Mouse (Mus musculus) embryonic facial prominence, embryonic 14.5 days (tissue): Measurements from ENCODE around the gene Krt32. TPM values are rescaled to one million over a fixed set of nuclear protein-coding genes. Genes with fewer than 3 reads are reported as not detected.

Source experiments
- ATAC-seq: fragments of 200-750 bp; cut with Nextera tagmentation; 2 replicates; pipeline ENCODE4 v1.8.0; 2017; ENCODE audit warnings: low read depth, moderate number of reproducible peaks, moderate TSS enrichment
- DNase-seq: peaks from one replicate; pipeline ENCODE4 v3.0.0-alpha.2; 2015; ENCODE audit warnings: low spot score
- H3K27ac ChIP-seq: fragments of 300-500 bp; sonication (generic); replicated peaks from 2 replicates; pipeline ENCODE4 v1.5.1; 2014; ENCODE audit warnings: low read depth, mild to moderate bottlenecking, low read length, moderate library complexity
- H3K27me3 ChIP-seq: fragments of 300-500 bp; sonication (generic); replicated peaks from 2 replicates; pipeline ENCODE4 v1.6.1; 2014; ENCODE audit warnings: low read length; ENCODE audit not compliant: control insufficient read depth, insufficient read depth
- H3K36me3 ChIP-seq: fragments of 300-500 bp; sonication (generic); 2 replicates; pipeline ENCODE4 v1.6.1; 2014; ENCODE audit warnings: low read length, mixed read lengths; ENCODE audit not compliant: control insufficient read depth, insufficient read depth
- H3K4me1 ChIP-seq: fragments of 300-500 bp; sonication (generic); 2 replicates; pipeline ENCODE4 v1.6.1; 2014; ENCODE audit warnings: antibody characterized with exemption, low read length; ENCODE audit not compliant: control insufficient read depth, insufficient read depth
- H3K4me2 ChIP-seq: fragments of 300-500 bp; sonication (generic); 2 replicates; pipeline ENCODE4 v1.6.1; 2014; ENCODE audit warnings: low read depth, mild to moderate bottlenecking, low read length, moderate library complexity, mixed read lengths
- H3K4me3 ChIP-seq: fragments of 300-500 bp; sonication (generic); 2 replicates; pipeline ENCODE4 v1.5.1; 2014; ENCODE audit warnings: low read depth, mild to moderate bottlenecking, low read length
- H3K9ac ChIP-seq: fragments of 300-500 bp; sonication (generic); 2 replicates; pipeline ENCODE4 v1.6.1; 2014; ENCODE audit warnings: low read depth, mild to moderate bottlenecking, low read length, moderate library complexity, mixed read lengths
- H3K9me3 ChIP-seq: fragments of 300-500 bp; sonication (generic); 2 replicates; pipeline ENCODE4 v1.6.1; 2016; ENCODE audit warnings: low read length; ENCODE audit not compliant: control insufficient read depth
- WGBS: fragments of 180-500 bp; shearing (Covaris S2); extraction: QIAGEN DNeasy Blood & Tissue Kit; methylation state at CpG from one replicate; pipeline ENCODE4 v1.1.7; 2014; 5-methylcytosine and 5-hydroxymethylcytosine counted together
- polyA plus RNA-seq: library from polyadenylated mRNA; unstranded; fragments of >200 nt; fragmentation: Nextera tagmentation; extraction: Ambion mirVana; gene quantifications from 2 replicates; pipeline ENCODE4 v1.2.1, GENCODE M21; 2014

Krt32 gene
- polyA plus RNA-seq, 1 experiment from 2014 or later = 1.4 TPM

DNA sequence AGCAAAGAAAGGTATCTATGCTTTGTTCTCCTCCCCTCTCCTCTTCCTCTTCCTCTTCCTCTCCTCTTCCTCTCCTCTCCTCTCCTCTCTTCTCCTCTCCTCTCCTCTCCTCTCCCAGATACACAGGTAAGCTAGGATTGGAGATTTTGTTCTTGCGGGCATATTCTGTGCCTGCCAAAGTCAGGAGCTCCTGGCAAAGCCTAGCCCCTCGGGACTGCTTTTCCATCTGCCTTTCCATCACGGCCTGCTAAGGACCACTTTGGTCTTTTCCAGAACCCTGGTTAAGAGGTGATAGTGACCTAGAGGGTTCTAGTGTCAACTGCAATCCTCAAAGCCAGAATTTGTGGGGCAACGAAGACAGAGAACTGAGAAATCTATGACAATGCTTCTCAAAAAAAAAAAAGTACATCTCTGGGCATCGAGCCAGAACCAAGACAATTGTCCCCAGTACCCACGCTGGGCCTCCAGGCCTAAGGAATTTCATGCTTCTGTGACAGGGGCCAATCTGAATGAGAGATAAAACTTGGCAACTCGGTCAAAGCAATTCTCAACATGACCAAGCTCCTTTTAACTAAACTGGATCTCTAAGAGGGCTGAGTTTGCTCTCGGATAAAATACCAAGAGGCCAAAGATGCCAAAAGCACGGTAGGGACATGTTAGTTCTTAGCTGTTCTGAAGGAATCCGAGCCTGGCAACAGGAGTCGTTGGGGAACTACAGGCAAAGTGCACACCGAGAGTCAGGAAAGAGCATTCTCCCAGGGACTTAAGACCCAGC, 21.6 kb downstream of the Krt32 start:
- no peaks in the 10 kb centered on the region for H3K9me3 ChIP-seq
- no peaks in the 10 kb centered on the region for H3K4me1 ChIP-seq
- H3K4me2 ChIP-seq = no peak overlapping the region
- H3K27ac ChIP-seq = no peak overlapping the region
- H3K9ac ChIP-seq = no peak overlapping the region
- no peak for ATAC-seq
- DNase-seq = peak; percentile 65
- H3K27me3 ChIP-seq = no peaks in the 10 kb centered on the region
- no peaks in the 10 kb centered on the region for H3K36me3 ChIP-seq
- no peak overlapping the region for H3K4me3 ChIP-seq
- 66% methylated on average over 12 of the region's 12 CpGs for WGBS

DNA sequence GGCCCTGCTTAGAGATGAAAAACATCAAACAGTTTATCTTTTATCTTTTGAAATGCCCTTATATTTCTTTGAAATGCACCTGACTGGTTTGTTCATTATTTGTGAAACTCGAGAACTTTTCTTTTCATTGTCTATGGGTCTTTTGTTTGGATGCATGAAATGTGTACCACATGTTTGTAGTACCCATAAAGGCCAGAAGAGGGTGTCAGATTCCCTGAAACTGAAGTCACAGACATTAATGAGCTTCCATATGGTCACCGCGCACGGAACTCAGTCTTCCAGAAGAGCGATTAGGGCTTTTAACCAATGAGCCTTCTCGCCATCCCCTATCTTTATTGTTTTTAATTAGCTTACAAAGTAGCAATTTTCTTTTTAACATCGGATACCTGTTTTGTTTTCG, 29.2 kb downstream of the Krt32 start:
- no peak overlapping the region for H3K9ac ChIP-seq
- H3K9me3 ChIP-seq = no peaks in the 10 kb centered on the region
- no peaks in the 10 kb centered on the region for H3K4me1 ChIP-seq
- ATAC-seq (no peak), DNase-seq (no peak)
- 78% methylated on average over 8 of the region's 8 CpGs for WGBS
- H3K27ac ChIP-seq = no peak overlapping the region
- H3K36me3 ChIP-seq = no peaks in the 10 kb centered on the region
- H3K27me3 ChIP-seq = no peaks in the 10 kb centered on the region
- H3K4me2 ChIP-seq = no peak overlapping the region
- H3K4me3 ChIP-seq = no peak overlapping the region

DNA sequence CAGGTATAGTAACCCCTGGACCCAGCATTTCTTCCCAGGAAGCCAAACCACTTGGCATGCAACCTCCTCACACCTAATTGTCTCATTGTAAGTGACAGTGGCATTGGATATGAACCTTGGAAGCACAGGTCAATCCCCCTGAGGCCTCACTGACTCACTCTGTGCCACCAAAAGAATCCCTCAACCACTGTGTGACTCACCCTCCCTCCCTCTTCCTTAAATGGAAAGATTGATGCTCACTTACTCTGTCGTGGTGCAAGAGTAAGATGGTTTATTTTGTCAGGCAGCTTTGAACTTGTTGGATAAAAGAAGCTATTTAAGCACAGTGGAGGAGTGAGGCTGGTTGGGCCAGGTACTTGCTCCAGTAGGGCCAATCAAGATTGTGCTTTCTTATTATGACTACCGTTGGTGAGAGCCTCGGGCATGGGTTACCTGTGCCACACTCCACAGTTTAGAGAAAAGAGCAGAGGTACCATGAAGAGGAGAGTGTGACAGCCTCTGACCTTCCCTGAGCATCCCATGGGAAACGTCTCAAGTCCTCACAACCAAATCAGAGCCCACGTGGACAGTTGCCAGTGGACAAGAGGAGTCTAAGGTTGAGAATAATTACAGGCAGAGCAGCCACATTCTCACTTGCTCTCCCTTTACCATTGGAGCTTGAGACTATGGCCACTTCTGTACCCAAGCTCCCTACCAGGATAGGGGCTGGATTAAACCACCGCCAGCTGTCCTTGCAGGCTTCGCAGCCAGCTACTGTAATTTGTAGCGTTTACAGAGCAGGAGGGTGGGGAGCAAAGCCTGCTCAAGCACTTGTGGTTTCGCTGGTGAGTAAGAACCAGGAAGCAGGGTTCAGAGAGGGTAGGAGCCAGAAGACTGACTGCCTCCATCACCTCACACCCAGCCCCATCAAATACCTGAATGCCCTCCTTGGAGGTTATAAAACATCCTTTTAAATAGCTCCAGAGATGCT, 32.1 kb downstream of the Krt32 start:
- Histone ChIP-seq H3K4me2 (no peak overlapping the region), H3K4me1 (no peaks in the 10 kb centered on the region), H3K4me3 (no peak overlapping the region), H3K27ac (no peak overlapping the region), H3K27me3 (no peaks in the 10 kb centered on the region), H3K36me3 (no peaks in the 10 kb centered on the region), H3K9ac (no peak overlapping the region), H3K9me3 (no peaks in the 10 kb centered on the region)
- whole genome bisulfite sequencing = 64% methylated on average over 9 of the region's 9 CpGs
- peak; percentile 19 for DNase-seq
- no peak for ATAC-seq

DNA sequence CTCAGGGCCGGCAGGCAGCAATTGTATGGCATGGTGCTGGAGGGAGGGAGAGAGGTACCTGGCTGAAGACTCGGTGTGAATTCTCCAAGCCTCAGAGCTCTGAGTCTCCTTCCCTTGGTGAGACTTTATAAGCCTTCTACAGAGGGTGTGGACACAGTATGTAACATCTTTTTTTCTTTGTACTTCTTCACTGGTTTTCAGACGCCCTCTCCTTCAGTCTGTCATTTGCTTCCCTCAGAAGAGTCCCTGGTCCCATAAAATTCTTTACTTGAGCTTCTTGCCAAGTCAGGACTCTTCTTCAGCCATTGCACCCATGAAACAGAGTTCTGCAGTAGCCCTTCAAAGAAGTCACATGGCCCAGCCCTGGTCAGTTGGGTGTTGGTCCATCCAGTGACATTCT, 37.6 kb downstream of the Krt32 start, which contains the start of gene Krt31:
Gene Krt31, minus strand, starts transcription at position 101 of the 400 bp plus-strand sequence.
- Histone ChIP-seq H3K9me3 (no peaks in the 10 kb centered on the region), H3K36me3 (no peaks in the 10 kb centered on the region), H3K4me2 (no peak within 1 kb of the TSS), H3K27me3 (no peaks in the 10 kb centered on the region), H3K27ac (no peak within 1 kb of the TSS), H3K4me1 (no peaks in the 10 kb centered on the region), H3K9ac (no peak within 1 kb of the TSS), H3K4me3 (no peak within 1 kb of the TSS)
- no peak for DNase-seq
- WGBS = 82% methylated on average over 2 of the region's 3 CpGs
- ATAC-seq = no peak

DNA sequence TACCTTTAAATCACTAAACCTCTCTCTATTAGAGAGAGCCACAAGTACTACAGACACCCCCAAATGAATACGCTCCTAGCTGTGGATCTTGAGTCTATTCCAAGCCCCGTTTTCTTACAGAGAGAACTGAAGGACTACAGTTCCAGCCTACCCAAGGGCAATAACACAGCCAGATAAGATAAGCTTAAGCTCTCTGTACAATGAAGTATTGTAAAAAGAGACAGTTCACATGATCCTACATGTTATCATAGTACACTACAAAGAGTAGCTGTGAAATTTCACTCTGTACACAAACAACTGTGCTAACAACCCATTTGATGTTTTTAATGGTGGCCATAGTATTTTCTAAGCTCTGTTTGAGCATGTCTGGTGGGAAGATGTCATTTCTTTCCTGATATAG, 40.8 kb downstream of the Krt32 start:
- 77% methylated on average over 2 of the region's 2 CpGs for WGBS
- ATAC-seq (no peak), DNase-seq (no peak)
- no peak overlapping the region for H3K4me3 ChIP-seq
- H3K4me2 ChIP-seq = no peak overlapping the region
- no peaks in the 10 kb centered on the region for H3K9me3 ChIP-seq
- no peak overlapping the region for H3K27ac ChIP-seq
- H3K36me3 ChIP-seq = no peaks in the 10 kb centered on the region
- H3K9ac ChIP-seq = no peak overlapping the region
- H3K27me3 ChIP-seq = no peaks in the 10 kb centered on the region
- H3K4me1 ChIP-seq = no peaks in the 10 kb centered on the region

DNA sequence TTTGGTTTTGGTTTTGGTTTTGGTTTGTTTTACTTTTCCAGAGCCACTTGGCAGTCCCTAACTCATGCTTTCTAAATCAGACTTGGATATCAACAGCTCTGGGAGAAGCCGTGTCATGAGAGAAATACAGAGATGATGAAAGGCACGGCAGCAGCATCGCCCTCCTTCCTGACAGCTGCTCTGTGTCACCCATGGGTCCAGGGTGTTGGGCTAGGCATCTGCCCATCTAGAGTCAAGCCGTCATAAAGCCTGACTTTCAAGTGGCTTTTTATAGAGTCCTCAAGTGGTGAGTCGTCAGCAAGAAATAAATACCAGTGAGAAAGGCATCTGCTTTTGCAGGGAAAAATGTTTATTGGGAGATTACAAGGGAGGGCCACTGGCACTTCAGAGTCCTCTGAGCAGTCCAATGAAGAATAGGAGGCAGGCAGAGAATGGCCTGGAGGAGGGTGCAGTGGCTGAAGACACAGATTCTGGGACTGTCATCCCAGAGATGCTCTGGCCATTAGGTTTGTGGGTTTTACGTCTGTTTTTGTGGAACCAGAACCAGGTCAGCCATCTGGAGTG, 41.6 kb downstream of the Krt32 start:
- no peaks in the 10 kb centered on the region for H3K27me3 ChIP-seq
- no peak overlapping the region for H3K27ac ChIP-seq
- 84% methylated on average over 6 of the region's 6 CpGs for WGBS

DNA sequence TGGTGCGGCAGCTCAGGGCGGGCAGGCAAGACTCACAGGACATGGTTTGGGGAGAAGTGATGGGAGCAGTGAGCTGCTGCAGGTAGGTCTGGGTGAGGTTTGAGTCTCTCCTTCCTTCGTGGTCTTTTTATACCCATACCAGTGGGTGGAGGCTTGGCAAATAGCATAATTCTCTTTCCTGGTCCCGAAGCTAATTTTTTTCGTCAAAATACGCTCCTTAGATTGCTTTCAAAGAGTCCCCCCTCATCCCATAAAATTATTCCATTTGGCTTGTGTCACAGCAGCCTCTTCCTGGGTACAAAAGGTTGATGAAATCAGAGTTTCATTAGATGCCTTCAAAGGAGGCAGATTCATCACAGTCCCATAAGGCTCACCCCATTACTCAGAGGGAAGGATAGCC, 46.6 kb downstream of the Krt32 start, which contains the start of gene Krt34:
Gene Krt34, minus strand, starts transcription at position 101 of the 400 bp plus-strand sequence.
- Histone ChIP-seq H3K4me3 (no peak within 1 kb of the TSS), H3K36me3 (no peaks in the 10 kb centered on the region), H3K4me1 (no peaks in the 10 kb centered on the region), H3K27me3 (no peaks in the 10 kb centered on the region), H3K27ac (no peak within 1 kb of the TSS), H3K9me3 (no peaks in the 10 kb centered on the region), H3K4me2 (no peak within 1 kb of the TSS), H3K9ac (no peak within 1 kb of the TSS)
- DNase-seq = no peak
- 89% methylated on average over 6 of the region's 6 CpGs for WGBS
- no peak for ATAC-seq

More for the DNA sequence above, 41.6 kb downstream of the Krt32 start:
- DNase-seq (no peak), ATAC-seq (no peak)
- H3K9ac ChIP-seq = no peak overlapping the region
- H3K4me1 ChIP-seq = no peaks in the 10 kb centered on the region
- H3K4me3 ChIP-seq = no peak overlapping the region
- no peaks in the 10 kb centered on the region for H3K36me3 ChIP-seq
- H3K9me3 ChIP-seq = no peaks in the 10 kb centered on the region
- H3K4me2 ChIP-seq = no peak overlapping the region
